Mouse (Mus musculus): ENCODE measurements around the gene Rab44.

The Rab44 gene

GRCm38 (mm10) chr17:29126561-29126960 lies 12.6 kb downstream of the Rab44 start:
- in situ Hi-C loops (cut with MseI, MboI): no loop called here

- in situ Hi-C loops (cut with MseI, MboI): no loop called here
Measured at GRCm38 (mm10) chr17:29129341-29129740, 15.4 kb downstream of the Rab44 start.

GRCm38 (mm10) chr17:29135066-29135465 lies 21.1 kb downstream of the Rab44 start:
- in situ Hi-C loops (cut with MseI, MboI): no loop called here

- in situ Hi-C loops (cut with MseI, MboI): no loop called here
Measured at GRCm38 (mm10) chr17:29136236-29136635, 22.3 kb downstream of the Rab44 start.

- in situ Hi-C loops (cut with MseI, MboI): no loop called here
Measured at GRCm38 (mm10) chr17:29137906-29138305, 24.0 kb downstream of the Rab44 start.

GRCm38 (mm10) chr17:29141577-29141976 lies 27.6 kb downstream of the Rab44 start:
- in situ Hi-C loops (cut with MseI, MboI): no loop called here

- in situ Hi-C loops (cut with MseI, MboI): no loop called here
Measured at GRCm38 (mm10) chr17:29143266-29143665, 29.3 kb downstream of the Rab44 start.

GRCm38 (mm10) chr17:29145101-29145500 lies 31.2 kb downstream of the Rab44 start:
- in situ Hi-C loops (cut with MseI, MboI): no loop called here

- in situ Hi-C loops (cut with MseI, MboI): no loop called here
Measured at GRCm38 (mm10) chr17:29147273-29147672, 33.3 kb downstream of the Rab44 start.

GRCm38 (mm10) chr17:29147773-29148172 lies 33.8 kb downstream of the Rab44 start:
- in situ Hi-C loops (cut with MseI, MboI): no loop called here

GRCm38 (mm10) chr17:29149766-29150165 lies 35.8 kb downstream of the Rab44 start:
- in situ Hi-C loops (cut with MseI, MboI): no loop called here

GRCm38 (mm10) chr17:29152547-29152946 lies 38.6 kb downstream of the Rab44 start:
- in situ Hi-C loops (cut with MseI, MboI): no loop called here

- in situ Hi-C loops (cut with MseI, MboI): no loop called here
Measured at GRCm38 (mm10) chr17:29154247-29154646, 40.3 kb downstream of the Rab44 start.

- in situ Hi-C loops (cut with MseI, MboI): no loop called here
Measured at GRCm38 (mm10) chr17:29155355-29156135, 41.6 kb downstream of the Rab44 start.

GRCm38 (mm10) chr17:29156396-29156795 lies 42.5 kb downstream of the Rab44 start:
- in situ Hi-C loops (cut with MseI, MboI): no loop called here

GRCm38 (mm10) chr17:29156866-29157265 lies 42.9 kb downstream of the Rab44 start:
- in situ Hi-C loops (cut with MseI, MboI): no loop called here

- in situ Hi-C loops (cut with MseI, MboI): no loop called here
Measured at GRCm38 (mm10) chr17:29158899-29159298, 45.0 kb downstream of the Rab44 start.

GRCm38 (mm10) chr17:29159320-29159719 lies 45.4 kb downstream of the Rab44 start:
- in situ Hi-C loops (cut with MseI, MboI): no loop called here

- in situ Hi-C loops (cut with MseI, MboI): no loop called here
Measured at GRCm38 (mm10) chr17:29159743-29160455, 46.0 kb downstream of the Rab44 start.

- in situ Hi-C loops (cut with MseI, MboI): no loop called here
Measured at GRCm38 (mm10) chr17:29162334-29162733, 48.4 kb downstream of the Rab44 start.

- in situ Hi-C loops (cut with MseI, MboI): no loop called here
Measured at GRCm38 (mm10) chr17:29164469-29165111, 50.6 kb downstream of the Rab44 start.

- in situ Hi-C loops (cut with MseI, MboI): no loop called here
Measured at GRCm38 (mm10) chr17:29165452-29165851, 51.5 kb downstream of the Rab44 start.

All from mouse trophoblast stem cell (cell line).